In genomic region chr10:80475290-80475959, GRCm38 (mm10) we compare ENCODE assay signal across 7 mouse cellular contexts. TPM values are rescaled to one million over a fixed set of nuclear protein-coding genes. Genes with fewer than 3 reads are reported as not detected.
DNase-seq lines count a peak whose midpoint lies in the region; ATAC-seq and TF ChIP-seq lines count a peak whose summit lies in the region.

No protein-coding gene starts in this region.

- peak; percentile 92 to 95 for DNase-seq in adrenal gland, postnatal 36 days
- peak; percentile 89 to 90 for DNase-seq in heart, adult 18-20 months
- peak; percentile 91 for DNase-seq in kidney, adult 2 months
- peak; percentile 93 for DNase-seq in limb, embryonic 11.5 days (ENCODE audit: low spot score)
- peak; percentile 83 for DNase-seq in spleen, adult 12 weeks (ENCODE audit: low spot score)

- H3K27ac ChIP-seq in embryonic facial prominence, embryonic 12.5 days = peak overlapping the region; percentile 52; the same call in 1 of the 2 replicates
- H3K27ac ChIP-seq in kidney, adult 2 months (ENCODE audit: insufficient read depth, low read depth, low read length) = no peak overlapping the region
- H3K27ac ChIP-seq in limb, embryonic 11.5 days (replicated peaks; ENCODE audit: low read depth, low read length) = no peak overlapping the region
- peak overlapping the region; percentile 86 for H3K27ac ChIP-seq in midbrain, embryonic 13.5 days

- no peaks in the 10 kb centered on the region for H3K36me3 ChIP-seq in embryonic facial prominence, embryonic 12.5 days
- no peaks in the 10 kb centered on the region for H3K36me3 ChIP-seq in kidney, adult 2 months (ENCODE audit: control insufficient read depth, insufficient read depth, low read length)
- H3K36me3 ChIP-seq in limb, embryonic 11.5 days (ENCODE audit: control insufficient read depth, insufficient read depth, low read length) = no peaks in the 10 kb centered on the region
- H3K36me3 ChIP-seq in midbrain, embryonic 13.5 days = no peaks in the 10 kb centered on the region

- H3K4me3 ChIP-seq in embryonic facial prominence, embryonic 12.5 days = peak overlapping the region; percentile 56
- H3K4me3 ChIP-seq in kidney, adult 2 months (ENCODE audit: insufficient read depth, low read depth, low read length) = peak overlapping the region; percentile 64
- peak overlapping the region; percentile 53 for H3K4me3 ChIP-seq in limb, embryonic 11.5 days (ENCODE audit: low read depth, low read length)
- peak overlapping the region; percentile 56 for H3K4me3 ChIP-seq in midbrain, embryonic 13.5 days (replicated peaks)

- TF ChIP-seq CTCF in kidney, adult 2 months (conservative IDR thresholded peaks at IDR 0.05; ENCODE audit: insufficient read depth, insufficient read length, low read depth, low read length) = no peak

- TF ChIP-seq POLR2A in kidney, adult 2 months (IDR thresholded peaks at IDR 0.05; ENCODE audit: low read depth, low read length) = no peak

- peak overlapping the region; percentile 51 for H3K9ac ChIP-seq in embryonic facial prominence, embryonic 12.5 days
- H3K9ac ChIP-seq in limb, embryonic 11.5 days (ENCODE audit: low read length) = peak overlapping the region; percentile 57
- H3K9ac ChIP-seq in midbrain, embryonic 13.5 days (replicated peaks) = peak overlapping the region; percentile 68

- peak; percentile 77 for ATAC-seq in embryonic facial prominence, embryonic 12.5 days (ENCODE audit: insufficient number of reproducible peaks, insufficient read depth, low FRiP score, low TSS enrichment)
- ATAC-seq in limb, embryonic 11.5 days (ENCODE audit: insufficient number of reproducible peaks, low FRiP score, low TSS enrichment, low read depth) = peak; percentile 79; the same call in 1 of the 2 replicates
- ATAC-seq in midbrain, embryonic 13.5 days = peak; percentile 83

- no peaks in the 10 kb centered on the region for H3K9me3 ChIP-seq in embryonic facial prominence, embryonic 12.5 days
- H3K9me3 ChIP-seq in limb, embryonic 11.5 days (ENCODE audit: control insufficient read depth, low read length) = no peaks in the 10 kb centered on the region
- no peaks in the 10 kb centered on the region for H3K9me3 ChIP-seq in midbrain, embryonic 13.5 days

- H3K27me3 ChIP-seq in embryonic facial prominence, embryonic 12.5 days = peaks cover 45% of the 10 kb centered on the region
- no peaks in the 10 kb centered on the region for H3K27me3 ChIP-seq in kidney, adult 2 months (replicated peaks; ENCODE audit: control insufficient read depth, insufficient read depth, low read length)
- peaks cover 20% of the 10 kb centered on the region for H3K27me3 ChIP-seq in limb, embryonic 11.5 days (ENCODE audit: control insufficient read depth, insufficient read depth, low read length)
- peaks cover 32% of the 10 kb centered on the region for H3K27me3 ChIP-seq in midbrain, embryonic 13.5 days

- peaks cover 6% of the 10 kb centered on the region; the same call in 1 of the 2 replicates for H3K4me1 ChIP-seq in embryonic facial prominence, embryonic 12.5 days
- no peaks in the 10 kb centered on the region for H3K4me1 ChIP-seq in kidney, adult 2 months (ENCODE audit: control insufficient read depth, insufficient read depth, low read length)
- no peaks in the 10 kb centered on the region; the same call in 1 of the 2 replicates for H3K4me1 ChIP-seq in limb, embryonic 11.5 days (ENCODE audit: control insufficient read depth, insufficient read depth, low read length)
- H3K4me1 ChIP-seq in midbrain, embryonic 13.5 days (replicated peaks) = peaks cover 12% of the 10 kb centered on the region

- WGBS in embryonic facial prominence, embryonic 12.5 days = under 1% methylated on average over 58 of the region's 58 CpGs
- WGBS in kidney, adult 2 months = 2% methylated on average over 58 of the region's 58 CpGs
- WGBS in limb, embryonic 11.5 days = under 1% methylated on average over 56 of the region's 58 CpGs
- under 1% methylated on average over 57 of the region's 58 CpGs for WGBS in midbrain, embryonic 13.5 days

- peak overlapping the region; percentile 68 for H3K4me2 ChIP-seq in embryonic facial prominence, embryonic 12.5 days (replicated peaks)
- peak overlapping the region; percentile 77 for H3K4me2 ChIP-seq in limb, embryonic 11.5 days (ENCODE audit: low read depth, severe bottlenecking)
- peak overlapping the region; percentile 67 for H3K4me2 ChIP-seq in midbrain, embryonic 13.5 days (replicated peaks)

RNA-seq across cellular contexts. Expression of gene Onecut3, which starts 19.2 kb away (rescaled TPM):
- not detected for total RNA-seq in adrenal gland, postnatal 36 days (2021)
- polyA plus RNA-seq in embryonic facial prominence, embryonic 12.5 days (2016; fragmentation: Nextera tagmentation; extraction: Ambion mirVana) = 0.10 and 0.13 TPM in 2 replicates
- under 1 TPM in 1 of 2 experiments, not detected in 1; 0.05 TPM for total RNA-seq in heart, adult 18-20 months (2021)
- 0.03 TPM in 1 of 2 replicates, not detected in the other for polyA plus RNA-seq in kidney, adult 2 months (2012; rRNA removed)
- not detected in 2 replicates for polyA plus RNA-seq in limb, embryonic 11.5 days (2014; fragmentation: Nextera tagmentation; extraction: Ambion mirVana)
- 2.6 and 3.0 TPM in 2 replicates for polyA plus RNA-seq in midbrain, embryonic 13.5 days (2015; fragmentation: Nextera tagmentation; extraction: Ambion mirVana)

RNA-seq across cellular contexts. Expression of gene Tcf3, which starts 42.0 kb away (rescaled TPM):
- 10 to 100 TPM; 48.2 to 64.3 TPM for total RNA-seq in adrenal gland, postnatal 36 days (2021)
- polyA plus RNA-seq in embryonic facial prominence, embryonic 12.5 days (2016; fragmentation: Nextera tagmentation; extraction: Ambion mirVana) = 251 and 258 TPM in 2 replicates
- 10 to 100 TPM; 15.6 to 17.3 TPM for total RNA-seq in heart, adult 18-20 months (2021)
- polyA plus RNA-seq in kidney, adult 2 months (2012; rRNA removed) = 33.3 and 38.6 TPM in 2 replicates
- polyA plus RNA-seq in limb, embryonic 11.5 days (2014; fragmentation: Nextera tagmentation; extraction: Ambion mirVana) = 232 and 248 TPM in 2 replicates
- polyA plus RNA-seq in midbrain, embryonic 13.5 days (2015; fragmentation: Nextera tagmentation; extraction: Ambion mirVana) = 67.7 and 82.3 TPM in 2 replicates

Comparison
In these comparisons a context has a peak if more than half of its experiments do, and no peak if none do; other contexts are left out.
1. H3K27ac ChIP-seq: peak in embryonic facial prominence, embryonic 12.5 days (single experiment) and midbrain, embryonic 13.5 days (single experiment); none in kidney, adult 2 months (single experiment) and limb, embryonic 11.5 days (single experiment).
2. Peak in every context shown above with its lines, with median percentiles within 50 percentile points of each other: DNase-seq, ATAC-seq, H3K4me2 ChIP-seq, H3K4me3 ChIP-seq and H3K9ac ChIP-seq.